Mouse (Mus musculus): ENCODE data around the gene Prn. TPM values are rescaled to one million over a fixed set of nuclear protein-coding genes. Genes with fewer than 3 reads are reported as not detected.

Gene Prn
- total RNA-seq, 2 experiments from 2014 or later: 0.11 TPM; not detected in 1

GRCm38 (mm10) chr2:131892534-131892933 is 17.2 kb upstream of the Prn start:
- no peak for TF ChIP-seq CTCF (IDR thresholded peaks at IDR 0.05)
- H3K4me3 ChIP-seq: no peak overlapping the region
- H3K27ac ChIP-seq: peak overlapping the region; percentile 68
- intact Hi-C loops (cut with DNase I): no loop called here
- DNase-seq: no peak

- DNase-seq: no peak
- TF ChIP-seq CTCF (IDR thresholded peaks at IDR 0.05): no peak
- Histone ChIP-seq H3K4me3 (no peak overlapping the region), H3K27ac (no peak overlapping the region)
- intact Hi-C loops (cut with DNase I): no loop called here
Observed at GRCm38 (mm10) chr2:131895106-131895505, 14.7 kb upstream of the Prn start.

- DNase-seq: no peak
- Histone ChIP-seq H3K27ac (no peak overlapping the region), H3K4me3 (no peak overlapping the region)
- intact Hi-C loops (cut with DNase I): no loop called here
- TF ChIP-seq CTCF (IDR thresholded peaks at IDR 0.05): no peak
Observed at GRCm38 (mm10) chr2:131896011-131896410, 13.7 kb upstream of the Prn start.

GRCm38 (mm10) chr2:131897336-131898109 is 12.2 kb upstream of the Prn start:
- Histone ChIP-seq H3K4me3 (no peak overlapping the region), H3K27ac (no peak overlapping the region)
- no peak for DNase-seq
- no peak for TF ChIP-seq CTCF (IDR thresholded peaks at IDR 0.05)
- intact Hi-C loops (cut with DNase I): no loop called here

DNA sequence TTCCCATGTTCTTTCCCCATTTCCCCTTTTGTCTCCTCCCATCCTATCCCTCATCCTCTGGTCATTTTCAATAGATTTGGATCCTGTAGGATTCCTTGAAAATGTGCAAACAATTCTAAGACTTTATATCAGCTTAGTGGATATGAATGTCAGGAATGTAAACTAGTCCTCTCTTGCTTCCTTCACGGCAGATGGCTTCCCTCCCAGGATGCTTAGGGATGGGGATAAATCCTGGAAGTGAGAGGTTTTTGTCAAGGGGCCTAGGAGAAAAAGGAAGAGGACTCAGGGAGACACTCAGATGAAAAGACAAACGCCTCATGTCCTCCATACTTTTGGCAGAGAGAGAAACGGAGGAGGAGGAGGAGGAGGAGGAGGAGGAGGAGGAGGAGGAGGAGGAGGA is 7.3 kb upstream of the Prn start:
- no peak for DNase-seq
- Histone ChIP-seq H3K4me3 (no peak overlapping the region), H3K27ac (peak overlapping the region; percentile 88)
- intact Hi-C loops (cut with DNase I): no loop called here
- TF ChIP-seq CTCF (IDR thresholded peaks at IDR 0.05): no peak

- DNase-seq: peak; percentile 82
- Histone ChIP-seq H3K27ac (peak overlapping the region; percentile 88), H3K4me3 (peak overlapping the region; percentile 40)
- TF ChIP-seq CTCF (IDR thresholded peaks at IDR 0.05): no peak
- intact Hi-C loops (cut with DNase I): no loop called here
Observed at GRCm38 (mm10) chr2:131902867-131903266, 6.9 kb upstream of the Prn start.

DNA sequence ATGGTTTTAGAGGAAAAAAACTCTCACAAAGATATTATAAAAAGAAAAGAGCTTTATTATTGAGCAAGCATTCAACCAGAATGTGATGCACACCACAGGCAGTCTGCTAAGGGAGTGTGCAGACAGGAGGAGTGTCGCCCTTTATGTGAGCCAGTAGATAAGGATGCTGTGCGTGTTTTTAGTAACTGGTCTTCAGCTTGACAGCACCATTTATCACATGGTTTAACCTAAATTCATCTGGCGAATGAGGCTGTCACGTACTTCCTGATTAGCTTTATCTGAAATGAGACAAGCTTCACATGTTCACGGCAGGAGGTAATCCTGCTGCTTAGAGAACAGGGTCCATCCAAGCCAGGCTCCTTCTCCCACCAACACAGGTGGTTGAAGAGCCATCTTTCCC is 4.7 kb upstream of the Prn start:
- no peak overlapping the region for H3K4me3 ChIP-seq
- no peak overlapping the region for H3K27ac ChIP-seq
- intact Hi-C loops (cut with DNase I): no loop called here
- no peak for TF ChIP-seq CTCF (IDR thresholded peaks at IDR 0.05)
- no peak for DNase-seq

GRCm38 (mm10) chr2:131905776-131906175 is 4.0 kb upstream of the Prn start:
- no peak overlapping the region for H3K27ac ChIP-seq
- H3K4me3 ChIP-seq: no peak overlapping the region
- intact Hi-C loops (cut with DNase I): no loop called here
- TF ChIP-seq CTCF (IDR thresholded peaks at IDR 0.05): no peak
- DNase-seq: no peak

DNA sequence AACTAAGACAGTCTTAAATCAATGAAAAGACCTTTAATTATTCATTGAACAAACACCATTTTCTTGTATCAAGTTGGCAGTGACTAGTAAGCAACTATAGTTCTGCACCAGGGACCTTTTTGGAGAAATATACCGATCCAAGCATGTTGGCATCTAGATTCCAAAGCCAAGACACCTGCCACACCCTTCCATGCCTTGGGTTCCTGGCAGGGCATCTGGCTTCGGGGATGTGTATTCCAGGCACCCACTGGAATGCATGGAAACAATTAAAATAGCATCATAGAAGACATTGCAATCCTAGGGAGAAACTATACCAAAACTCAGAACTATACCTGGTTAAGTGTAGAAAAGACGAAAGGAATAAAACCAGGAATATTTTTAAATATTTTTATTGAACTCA is 3.5 kb upstream of the Prn start:
- 0 out of 2 replicates have a peak overlapping the region, but pooled peaks have one; percentile 95 for H3K27ac ChIP-seq
- intact Hi-C loops (cut with DNase I): no loop called here
- TF ChIP-seq CTCF (IDR thresholded peaks at IDR 0.05): no peak
- H3K4me3 ChIP-seq: no peak overlapping the region
- DNase-seq: no peak

DNA sequence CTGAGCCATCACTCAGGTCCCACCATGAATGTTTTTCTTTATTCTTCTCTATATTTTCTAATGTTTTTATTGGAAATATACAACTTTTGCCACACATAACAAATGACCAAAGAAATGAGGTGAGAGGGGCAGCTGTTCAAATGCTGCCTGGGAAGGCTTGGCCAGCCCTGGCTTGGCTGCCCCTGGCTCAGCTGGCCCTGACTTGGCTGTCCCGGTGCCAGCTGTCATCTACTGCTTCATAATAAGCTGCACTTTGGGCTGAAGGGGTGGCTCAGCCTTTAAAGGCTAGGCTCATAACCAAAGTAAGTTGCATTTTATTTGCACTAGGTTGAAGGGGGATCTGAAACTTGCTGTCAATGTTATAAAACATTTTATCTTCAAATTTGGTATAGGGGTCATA is 2.9 kb upstream of the Prn start:
- TF ChIP-seq CTCF (IDR thresholded peaks at IDR 0.05): no peak
- Histone ChIP-seq H3K4me3 (no peak overlapping the region), H3K27ac (peak overlapping the region; percentile 95; the same call in 1 of the 2 replicates)
- DNase-seq: peak; percentile 70
- intact Hi-C loops (cut with DNase I): no loop called here

DNA sequence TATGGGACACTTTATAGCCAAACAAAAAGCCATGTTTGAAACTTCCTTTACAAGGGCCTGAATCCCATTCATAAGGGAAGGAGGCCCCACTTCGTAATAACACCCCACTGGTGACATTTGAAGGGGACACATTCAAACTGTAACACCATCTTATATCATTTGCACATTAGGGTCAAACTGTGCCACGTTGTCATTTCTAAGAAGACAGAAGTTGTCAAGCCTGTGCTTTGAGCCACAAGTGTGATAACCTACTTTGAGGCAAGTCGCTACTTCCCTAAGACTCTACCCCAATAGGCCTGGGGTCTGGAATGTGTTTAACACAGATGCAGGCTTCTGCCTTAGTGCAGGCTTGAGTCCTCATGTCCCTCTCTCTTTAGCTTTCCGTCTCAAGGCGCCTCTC is 2.4 kb upstream of the Prn start:
- intact Hi-C loops (cut with DNase I): no loop called here
- no peak overlapping the region for H3K4me3 ChIP-seq
- TF ChIP-seq CTCF (IDR thresholded peaks at IDR 0.05): no peak
- peak overlapping the region; percentile 95 for H3K27ac ChIP-seq
- no peak for DNase-seq

DNA sequence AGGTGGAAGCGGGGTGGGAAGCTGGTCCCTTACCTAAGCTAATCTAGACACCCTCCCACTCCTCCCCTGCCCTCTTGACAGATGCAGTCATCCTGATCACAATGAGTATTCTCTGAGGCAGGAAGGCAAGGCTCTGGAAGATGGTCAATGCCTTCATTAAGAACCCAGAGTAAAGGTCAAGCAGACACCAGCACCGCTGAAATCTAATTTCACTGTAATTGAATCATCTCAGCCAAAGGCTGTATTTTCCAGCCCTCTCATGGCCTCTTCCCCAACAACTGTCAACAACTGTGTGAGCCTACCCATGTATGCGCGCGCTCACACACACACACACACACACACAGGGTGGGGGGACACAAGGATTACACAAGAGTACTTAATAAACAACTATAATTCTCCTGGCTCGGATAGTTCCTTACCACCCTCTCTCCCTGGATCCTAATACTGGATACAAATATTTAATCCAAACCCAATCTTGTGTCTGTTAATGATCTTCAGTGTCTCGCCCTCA is 1.4 kb upstream of the Prn start:
- DNase-seq: peak; percentile 42
- Histone ChIP-seq H3K27ac (peak overlapping the region; percentile 95), H3K4me3 (no peak overlapping the region)
- no peak for TF ChIP-seq CTCF (IDR thresholded peaks at IDR 0.05)
- intact Hi-C loops (cut with DNase I): no loop called here

- peak overlapping the region; percentile 79 for H3K4me3 ChIP-seq
- H3K27ac ChIP-seq: peak overlapping the region; percentile 95
- no peak for DNase-seq
- intact Hi-C loops (cut with DNase I): no loop called here
- TF ChIP-seq CTCF (IDR thresholded peaks at IDR 0.05): no peak
Observed at GRCm38 (mm10) chr2:131908906-131909305, 851 bp upstream of the Prn start.

GRCm38 (mm10) chr2:131910847-131911246 is 1.1 kb downstream of the Prn start:
- intact Hi-C loops (cut with DNase I): no loop called here
- Histone ChIP-seq H3K27ac (peak overlapping the region; percentile 95), H3K4me3 (peak overlapping the region; percentile 79)
- no peak for DNase-seq
- no peak for TF ChIP-seq CTCF (IDR thresholded peaks at IDR 0.05)

Data from gastrocnemius, adult 2 months (tissue).